Mouse (Mus musculus) gastrocnemius, adult 8-10 months (tissue): ENCODE measurements around the gene Pxmp2. TPM values are rescaled to one million over a fixed set of nuclear protein-coding genes. Genes with fewer than 3 reads are reported as not detected.

Experiments used
- DNase-seq, 2 experiments: peaks; one replicate each; pipeline ENCODE4 v3.0.0; 2022; ENCODE audit warnings: low spot score in 2 of 2
- total RNA-seq, 4 experiments: library from RNA; stranded (reverse); gene quantifications; 2 replicates each; pipeline ENCODE4 v1.2.4; 2022

The Pxmp2 gene
- total RNA-seq: 10 to 100 TPM; 38.1 to 54.8 (median 44.5) TPM

GRCm38 (mm10) chr5:110285770-110286445, at the start of gene Pxmp2, which contains the start of gene Pole:
TSS of gene Pxmp2 (minus strand) at chr5:110286186.
TSS of gene Pole (plus strand) at chr5:110286306.
- DNase-seq: peak; percentile 81 to 88

DNA sequence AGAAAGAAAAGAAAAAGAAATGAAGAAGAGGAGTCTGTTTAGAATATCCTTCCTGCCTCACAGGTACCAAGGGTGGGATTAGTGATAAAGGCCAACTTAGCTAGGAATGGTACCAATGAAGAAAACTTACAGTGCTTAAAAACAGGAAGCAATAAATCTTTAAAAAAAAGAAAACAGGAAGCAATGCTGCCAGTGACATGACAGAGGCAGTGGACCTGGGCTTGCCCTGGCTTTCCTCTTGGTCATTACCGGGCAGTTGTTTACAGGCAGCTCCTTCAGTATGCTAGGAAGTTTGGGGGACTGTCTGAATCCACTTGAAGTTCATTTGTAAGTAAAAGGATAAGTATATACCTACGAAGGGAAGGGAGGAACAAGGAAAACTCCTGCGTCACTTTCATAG, 44.5 kb upstream of the Pxmp2 start:
- DNase-seq: no peak

DNA sequence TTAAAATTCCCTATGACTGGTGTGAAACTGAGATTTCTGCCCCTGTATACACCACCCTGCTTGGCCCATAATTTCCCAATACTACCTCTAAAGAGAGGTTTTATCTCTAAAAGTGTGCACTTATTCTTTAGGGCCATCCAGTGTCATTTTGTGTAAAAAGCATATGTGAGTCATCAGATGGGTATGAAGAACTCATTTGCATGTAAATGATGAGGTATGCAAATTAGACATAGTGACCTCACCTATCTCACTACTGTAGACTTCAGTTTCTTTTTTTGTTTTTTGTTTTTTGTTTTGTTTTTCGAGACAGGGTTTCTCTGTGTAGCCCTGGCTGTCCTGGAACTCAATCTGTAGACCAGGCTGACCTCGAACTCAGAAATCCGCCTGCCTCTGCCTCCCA, 27.1 kb upstream of the Pxmp2 start:
- DNase-seq: no peak

- DNase-seq: no peak
These were observed 22.9 kb upstream of the Pxmp2 start for GRCm38 (mm10) chr5:110308861-110309260.

DNA sequence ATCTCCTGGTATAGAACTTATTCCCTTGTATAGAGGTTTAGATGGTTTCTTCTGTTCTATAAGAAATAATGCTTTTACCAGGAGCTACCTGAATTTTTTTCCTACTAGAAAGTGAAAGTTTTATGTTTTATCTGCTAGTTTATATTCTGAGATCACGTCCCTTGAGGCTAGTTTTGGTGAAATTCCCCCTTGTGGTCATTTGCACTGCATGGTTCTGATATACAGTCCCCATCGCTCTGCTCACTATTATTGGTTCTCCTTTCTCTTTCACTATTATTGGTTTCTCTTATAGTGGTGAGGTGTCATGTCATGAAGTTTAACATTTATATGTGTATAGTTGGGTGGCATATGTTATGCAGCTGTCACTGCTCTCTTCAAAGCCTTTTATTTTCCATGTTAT, 14.6 kb upstream of the Pxmp2 start:
- no peak for DNase-seq

DNA sequence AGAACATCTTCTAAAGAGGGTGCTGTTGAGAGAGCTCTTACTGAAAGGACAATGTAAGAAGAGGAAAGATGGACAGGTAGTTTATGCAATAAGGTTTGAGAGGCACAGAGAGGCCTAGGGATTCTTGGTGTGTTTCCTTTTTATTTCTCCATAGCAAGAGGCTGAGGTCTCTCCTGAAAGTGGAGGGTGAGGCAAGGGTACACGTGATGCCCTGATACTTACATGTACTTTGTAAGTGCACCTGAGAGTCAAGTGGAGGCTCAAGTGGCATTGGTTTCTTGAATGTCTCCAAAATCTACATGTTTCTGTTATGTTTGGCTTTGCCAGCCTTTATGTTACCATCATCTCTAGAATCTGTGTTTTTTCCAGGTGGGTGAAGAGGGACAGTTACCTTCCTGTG, 10.7 kb upstream of the Pxmp2 start:
- DNase-seq: no peak

DNA sequence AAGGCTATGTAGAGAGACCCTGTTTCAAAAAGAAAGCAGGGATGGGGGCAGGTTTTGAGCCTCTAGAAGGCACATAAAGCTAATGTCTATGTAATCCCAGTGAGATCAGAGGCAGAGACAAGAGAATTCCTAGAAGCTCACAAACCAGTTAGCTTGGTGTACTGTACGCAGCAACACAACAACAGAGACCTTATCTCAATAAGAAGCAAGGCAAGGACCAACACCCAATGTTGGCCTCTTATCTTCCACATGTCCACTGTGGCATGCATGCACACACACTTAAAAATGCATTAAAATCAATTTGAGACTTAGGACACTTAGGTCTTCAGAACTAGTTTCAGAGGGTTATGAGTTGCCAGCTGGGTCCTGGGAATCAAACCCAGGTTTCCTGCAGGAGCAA, 5.7 kb upstream of the Pxmp2 start:
- no peak for DNase-seq

GRCm38 (mm10) chr5:110287084-110287475, 1.1 kb upstream of the Pxmp2 start:
- DNase-seq: no peak

DNA sequence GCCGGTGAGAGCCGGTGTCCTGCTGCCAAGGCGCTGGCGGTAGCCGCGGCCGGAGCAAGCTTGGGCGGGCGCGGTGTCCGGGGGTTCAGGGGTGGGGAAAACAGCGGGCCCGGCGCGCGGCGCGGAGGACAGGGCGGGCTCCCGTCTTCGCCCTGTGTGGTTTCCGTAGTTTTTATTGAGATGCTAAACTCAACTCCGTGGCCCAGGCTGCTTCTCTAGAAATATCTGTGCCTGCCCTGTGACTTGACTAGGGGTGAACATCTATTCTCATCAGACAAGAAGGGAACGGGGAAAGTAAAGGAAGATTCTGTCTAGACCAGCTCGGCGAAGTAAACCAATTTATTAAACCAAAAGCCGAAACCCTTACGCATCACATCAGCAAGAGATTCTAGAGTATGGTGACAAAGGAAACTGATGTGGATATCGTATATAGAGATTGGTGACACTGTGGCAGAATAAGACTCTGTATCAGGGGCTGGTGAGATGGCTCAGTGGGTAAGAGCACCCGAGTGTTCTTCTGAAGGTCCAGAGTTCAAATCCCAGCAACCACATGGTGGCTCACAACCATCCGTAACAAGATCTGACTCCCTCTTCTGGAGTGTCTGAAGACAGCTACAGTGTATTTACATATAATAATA, 579 bp upstream of the Pxmp2 start:
- no peak for DNase-seq

DNA sequence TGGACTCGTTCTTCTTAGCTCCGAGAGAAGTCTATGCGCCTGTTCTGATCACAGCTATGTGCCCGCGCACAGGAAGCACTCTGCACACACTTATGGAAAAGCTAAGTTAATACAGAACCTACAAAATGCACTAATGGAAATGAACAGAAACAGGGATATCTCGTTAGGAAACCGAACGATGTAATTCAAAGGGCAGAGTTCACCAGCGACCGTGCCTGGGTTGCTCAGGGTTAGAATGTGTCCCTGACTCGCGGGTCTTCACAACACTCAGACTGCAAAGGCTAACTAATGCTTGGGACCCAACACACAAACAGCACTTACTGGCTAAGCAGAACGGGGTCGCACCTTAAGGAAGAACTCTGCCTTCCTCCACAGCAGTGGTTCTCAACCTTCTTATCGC, 830 bp downstream of the Pxmp2 start:
- no peak for DNase-seq

- peak in 1 of 2 experiments; percentile 18 for DNase-seq
These were observed 1.4 kb downstream of the Pxmp2 start for GRCm38 (mm10) chr5:110284536-110284935.

GRCm38 (mm10) chr5:110281984-110282383, 4.0 kb downstream of the Pxmp2 start:
- DNase-seq: no peak

DNA sequence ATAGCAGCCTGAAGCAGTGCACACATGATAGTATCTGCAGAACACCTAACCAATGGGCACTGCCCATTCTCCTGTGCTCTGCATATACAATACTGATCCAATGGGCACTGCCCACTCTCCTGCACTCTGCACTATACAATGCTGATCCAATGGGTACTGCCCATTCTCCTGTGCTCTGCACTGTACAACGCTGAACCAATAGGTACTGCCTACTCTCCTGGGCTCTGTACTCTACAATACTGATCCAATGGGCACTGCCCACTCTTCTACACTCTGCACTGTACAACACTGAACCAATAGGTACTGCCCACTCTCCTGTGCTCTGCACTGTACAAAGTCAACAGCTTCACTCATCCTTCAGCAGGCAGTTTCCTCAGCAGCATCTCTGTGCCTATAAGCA, 9.1 kb downstream of the Pxmp2 start:
- no peak for DNase-seq

GRCm38 (mm10) chr5:110276391-110276790, 9.6 kb downstream of the Pxmp2 start:
- no peak for DNase-seq

DNA sequence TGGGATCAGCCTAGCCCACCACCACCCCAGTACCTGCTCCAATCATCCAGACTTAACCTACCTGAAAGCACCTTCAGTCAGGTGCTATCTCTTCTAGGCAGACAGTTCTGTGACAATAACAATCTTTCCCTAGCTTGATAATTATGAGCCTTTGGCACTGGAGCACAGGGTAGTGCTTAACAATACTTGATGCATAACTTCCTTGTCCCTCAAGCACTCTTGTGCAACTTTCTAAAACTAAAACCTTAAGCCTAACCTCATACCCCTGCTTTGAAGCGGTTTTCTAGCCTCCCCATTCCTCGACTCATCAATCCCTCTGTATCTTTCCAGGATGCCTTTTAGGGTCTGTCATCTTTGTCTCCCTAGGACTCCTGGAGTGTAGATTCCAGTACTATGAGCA, 11.1 kb downstream of the Pxmp2 start:
- DNase-seq: no peak

DNA sequence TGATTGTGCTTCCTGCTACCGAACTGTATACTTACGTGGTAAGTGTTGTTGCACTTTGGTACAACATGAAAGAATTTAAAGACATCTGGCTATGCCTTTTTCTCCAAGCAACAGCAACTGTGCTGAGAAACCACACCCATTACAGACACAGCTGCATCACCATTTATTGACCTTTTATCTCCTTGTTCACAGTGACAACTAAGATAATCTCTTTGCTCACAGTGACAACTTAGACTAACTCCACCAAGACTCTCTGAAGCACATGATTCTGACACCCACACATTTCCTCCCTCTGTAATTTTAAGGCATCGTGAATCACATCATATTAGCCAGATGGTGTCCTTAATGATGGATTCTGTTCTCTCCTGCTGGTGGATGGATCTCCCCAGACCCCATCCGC, 11.8 kb downstream of the Pxmp2 start:
- DNase-seq: no peak

GRCm38 (mm10) chr5:110270242-110270641, 15.7 kb downstream of the Pxmp2 start:
- no peak for DNase-seq

DNA sequence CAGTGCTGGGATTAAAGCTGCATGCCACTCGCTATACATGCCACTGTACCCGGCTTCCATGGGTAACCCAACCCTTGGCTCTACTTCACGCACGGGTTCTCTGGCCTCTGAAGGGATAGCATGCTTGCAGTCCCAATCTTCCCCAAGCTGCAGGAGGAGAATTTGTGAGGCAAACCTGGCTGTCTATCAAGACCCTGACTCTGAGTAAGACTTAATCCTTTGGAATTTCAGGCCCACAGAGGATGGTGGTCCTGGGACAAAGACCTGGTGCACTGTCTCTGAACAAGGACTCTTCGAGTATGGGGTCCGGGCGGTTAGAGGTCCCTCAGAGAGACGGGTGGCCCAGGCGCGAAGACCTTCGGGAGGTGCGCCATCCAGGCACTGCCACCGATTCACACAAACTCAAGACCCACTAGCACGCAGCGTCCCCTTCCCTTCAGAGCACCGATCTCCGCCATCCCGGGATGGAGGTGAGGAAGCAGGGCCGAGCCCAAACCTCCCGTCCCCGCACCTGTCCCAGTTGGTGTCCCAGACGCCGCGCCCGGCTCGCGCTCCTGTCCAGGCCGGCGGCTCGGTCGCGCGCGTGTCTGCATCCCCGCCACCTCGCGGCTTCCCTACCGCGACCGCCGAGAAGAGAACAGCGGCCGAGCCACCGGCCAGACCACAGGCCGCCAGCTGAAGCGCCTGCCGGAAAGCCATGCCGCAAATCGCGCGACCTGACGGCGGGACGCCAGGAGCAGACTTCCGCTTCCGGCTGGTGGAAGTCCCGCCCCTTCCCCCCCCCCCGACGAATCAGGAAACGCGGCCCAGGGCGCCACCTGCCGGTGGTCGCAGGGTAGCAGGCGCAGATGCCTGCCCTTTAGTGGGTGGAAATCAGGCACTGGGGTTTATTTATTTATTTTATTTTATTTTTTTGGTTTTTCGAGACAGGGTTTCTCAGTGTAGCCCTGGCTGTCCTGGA, 16.6 kb downstream of the Pxmp2 start, which contains the start of gene Pgam5:
Gene Pgam5 (minus strand): TSS at position 773 of the 961 bp plus-strand sequence.
- DNase-seq: peak; percentile 80 to 88

DNA sequence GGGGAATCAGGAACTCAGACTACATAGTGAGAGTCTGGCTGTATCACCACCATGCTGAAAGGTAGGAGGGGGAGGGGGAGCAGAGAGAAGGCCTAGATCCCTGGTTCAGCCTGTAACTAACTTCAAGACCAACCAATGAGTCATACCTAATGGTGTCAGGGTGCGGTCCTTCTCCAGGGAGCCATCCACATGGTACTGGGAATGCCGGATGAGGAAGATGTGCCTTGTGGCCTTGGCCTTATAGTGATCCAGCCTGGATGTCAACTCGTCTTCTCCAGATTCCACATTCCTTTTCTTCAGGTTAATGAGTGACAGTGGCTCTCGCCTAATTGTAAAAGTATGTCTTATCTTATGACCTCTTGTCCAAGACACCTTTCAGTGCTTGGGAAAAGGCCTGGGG, 19.0 kb downstream of the Pxmp2 start:
- no peak for DNase-seq

GRCm38 (mm10) chr5:110244091-110244490, 41.9 kb downstream of the Pxmp2 start:
- DNase-seq: no peak

DNA sequence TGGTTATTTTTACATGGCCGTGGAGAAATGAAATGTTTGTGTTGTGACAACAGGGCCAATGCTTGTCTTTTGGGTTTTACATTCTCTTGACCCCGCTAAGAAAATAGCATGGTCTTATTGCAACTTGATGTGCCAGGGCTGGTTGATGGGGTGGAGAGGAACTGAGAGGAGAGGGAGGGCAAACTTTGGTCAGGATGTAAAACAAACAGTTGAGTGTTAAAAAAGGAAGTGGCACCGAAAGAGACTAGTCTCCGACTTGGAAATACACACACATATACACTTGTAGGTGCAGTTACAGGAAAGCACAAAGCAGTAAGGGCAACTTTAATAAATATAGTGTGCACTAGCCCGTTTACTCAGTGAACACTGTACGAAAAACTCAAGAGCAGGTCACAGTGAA, 53.6 kb downstream of the Pxmp2 start:
- no peak for DNase-seq

GRCm38 (mm10) chr5:110231638-110232037, 54.3 kb downstream of the Pxmp2 start:
- DNase-seq: no peak
